Mouse (Mus musculus) cerebral cortex, adult 2 months (tissue): ENCODE results near the gene Smox.

Experiments
- WGBS: fragments of 180-500 bp; shearing (Covaris S2); methylation state at CpG from one replicate; pipeline ENCODE4 v1.1.7; 2018; 5-methylcytosine and 5-hydroxymethylcytosine counted together

The Smox gene

DNA sequence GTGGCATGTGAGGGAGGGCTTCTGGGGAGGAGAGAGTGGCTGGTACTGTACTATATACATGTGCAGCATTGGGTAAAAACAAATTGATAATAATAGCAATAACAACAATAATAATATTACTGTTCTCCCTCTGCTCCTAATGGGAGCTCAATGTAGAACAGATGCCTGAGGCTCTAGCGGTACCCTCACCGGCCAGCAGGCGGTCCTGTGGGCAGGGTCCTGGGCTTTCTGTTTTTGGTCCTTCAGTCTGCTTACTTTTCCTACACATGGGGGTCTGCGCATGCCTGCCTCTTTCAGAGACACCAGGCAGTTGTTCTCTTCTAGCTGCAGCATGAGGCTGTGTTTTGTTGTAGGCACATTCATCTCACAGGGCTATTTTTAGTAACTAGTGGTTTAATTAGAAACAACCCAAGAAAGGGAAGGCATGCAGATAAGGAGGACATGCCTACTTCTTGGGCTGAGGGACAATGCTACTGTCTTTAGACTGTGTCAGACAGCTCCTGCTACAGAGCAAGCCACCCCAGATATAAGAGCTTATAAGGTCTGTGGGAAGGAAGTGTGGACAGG, 22.8 kb downstream of the Smox start:
- 49% methylated on average over 4 of the region's 4 CpGs for WGBS

DNA sequence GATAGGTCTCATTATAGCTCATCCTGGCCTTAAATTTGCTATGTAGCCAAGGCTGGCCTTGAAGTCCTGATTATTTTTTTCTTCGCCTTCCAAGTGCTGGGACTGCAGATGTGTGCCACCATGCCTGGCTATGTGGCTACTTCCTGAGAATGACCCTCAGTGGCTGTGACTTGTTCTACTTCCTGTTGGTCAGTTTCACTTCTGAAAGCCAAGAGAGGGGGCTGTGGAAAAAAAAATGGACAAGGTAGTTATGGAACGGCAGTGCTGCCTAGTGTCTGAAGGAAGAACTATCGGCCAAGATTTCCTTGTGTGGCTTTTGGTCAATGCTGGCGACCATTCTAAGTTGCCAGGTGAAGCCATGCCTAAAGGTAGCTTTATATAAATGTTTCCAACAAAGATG, 26.3 kb downstream of the Smox start:
- 87% methylated on average over 4 of the region's 4 CpGs for WGBS

DNA sequence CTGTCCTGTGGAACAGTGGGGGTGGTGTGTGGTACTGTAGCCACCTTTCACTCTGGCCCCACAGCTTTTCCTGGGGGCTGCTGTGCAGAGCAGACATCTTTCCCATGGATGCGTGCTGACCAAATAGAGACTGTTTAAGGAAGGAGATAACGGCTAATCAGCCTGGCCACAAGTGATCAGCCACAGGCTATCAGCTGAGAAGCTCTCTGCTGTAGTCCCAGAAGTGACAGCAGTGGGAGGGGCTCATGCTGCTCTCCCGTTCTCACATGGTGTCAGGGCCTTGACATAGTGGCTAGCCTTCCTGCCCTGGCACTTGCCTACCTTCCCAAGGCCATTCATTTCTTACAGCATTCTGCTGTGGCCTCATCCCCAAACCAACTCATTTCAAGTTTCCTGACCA, 27.5 kb downstream of the Smox start:
- WGBS = 70% methylated on average over 3 of the region's 3 CpGs

DNA sequence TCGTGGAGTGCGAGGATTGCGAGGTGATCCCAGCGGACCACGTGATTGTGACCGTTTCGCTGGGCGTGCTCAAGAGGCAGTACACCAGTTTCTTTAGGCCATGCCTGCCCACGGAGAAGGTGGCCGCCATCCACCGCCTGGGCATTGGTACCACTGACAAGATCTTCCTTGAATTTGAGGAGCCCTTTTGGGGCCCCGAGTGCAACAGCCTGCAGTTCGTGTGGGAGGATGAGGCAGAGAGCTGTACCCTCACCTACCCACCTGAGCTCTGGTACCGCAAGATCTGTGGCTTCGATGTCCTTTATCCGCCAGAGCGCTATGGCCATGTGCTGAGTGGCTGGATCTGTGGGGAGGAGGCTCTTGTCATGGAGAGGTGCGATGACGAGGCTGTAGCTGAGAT, 29.4 kb downstream of the Smox start:
- 97% methylated on average over 19 of the region's 19 CpGs for WGBS

DNA sequence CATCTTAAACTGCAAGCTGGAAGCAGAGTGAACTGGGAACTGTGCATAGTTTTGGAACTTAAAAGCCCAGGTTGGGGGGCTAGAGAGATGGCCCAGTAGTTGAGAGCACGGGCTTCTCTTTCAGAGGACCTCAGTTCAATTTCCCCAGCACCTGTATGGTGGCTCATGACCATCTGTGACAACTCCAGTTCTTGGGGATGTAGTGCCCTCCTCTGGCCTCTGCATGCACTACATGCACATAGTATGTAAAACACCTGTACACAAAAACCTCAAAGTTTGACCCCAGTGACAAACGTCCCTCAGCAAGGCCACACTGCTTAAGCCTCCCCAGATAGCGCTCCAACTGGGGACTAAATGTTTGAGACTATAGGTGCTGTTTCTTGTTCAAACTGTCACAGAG, 35.8 kb downstream of the Smox start:
- 66% methylated on average over 3 of the region's 3 CpGs for WGBS

DNA sequence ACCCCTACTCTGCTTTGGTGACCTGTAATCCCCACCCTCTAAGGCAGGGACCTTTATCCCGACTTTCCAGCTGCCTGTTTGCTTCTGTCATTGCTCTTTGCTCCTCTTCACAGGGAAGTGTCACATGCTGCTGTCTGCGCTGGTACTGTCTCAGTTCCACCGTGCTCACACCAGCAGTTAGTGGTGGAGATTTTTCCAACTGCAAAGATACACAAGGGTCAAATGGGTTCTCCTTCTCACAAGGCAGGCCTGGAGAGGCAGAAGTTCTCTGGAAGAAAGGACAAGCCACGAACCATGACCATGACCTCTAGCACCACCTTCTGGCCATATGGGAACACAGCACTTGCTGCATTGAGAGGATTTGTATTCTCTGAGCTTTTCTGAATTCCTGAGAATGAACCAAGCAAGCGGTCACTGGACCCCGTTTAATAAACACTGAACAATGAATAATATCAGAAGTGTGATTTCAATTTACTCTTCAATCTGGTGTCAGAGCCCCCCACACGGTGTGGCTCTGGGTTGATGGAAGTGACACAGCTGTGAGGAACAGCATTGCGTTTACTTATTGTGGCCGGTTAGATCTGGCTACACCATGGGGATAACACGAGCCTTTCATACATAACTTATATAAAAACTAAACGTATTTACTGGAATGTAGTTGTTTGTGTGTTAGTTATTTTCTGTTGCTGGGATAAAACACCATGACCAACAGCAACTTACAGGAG, 38.8 kb downstream of the Smox start:
- 33% methylated on average over 11 of the region's 11 CpGs for WGBS

DNA sequence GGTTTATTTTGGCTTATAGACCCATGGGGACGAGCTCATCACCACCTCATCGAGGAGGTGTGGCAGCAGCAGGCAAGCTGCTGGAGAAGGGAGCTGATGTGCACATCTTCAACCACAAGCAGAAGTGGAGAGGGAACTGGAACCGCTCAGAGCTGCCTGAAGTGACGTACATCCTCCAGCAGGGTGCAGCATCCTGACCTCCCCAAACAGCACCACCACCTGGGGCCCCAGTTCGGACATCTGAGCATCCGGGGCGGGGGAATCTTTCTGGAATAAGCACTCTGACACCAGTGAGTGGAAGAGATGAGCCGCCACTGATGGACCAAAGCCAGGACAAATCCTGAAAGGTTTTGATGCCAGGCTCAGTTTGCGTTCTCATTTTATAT, 39.3 kb downstream of the Smox start:
- WGBS = 15% methylated on average over 9 of the region's 9 CpGs

DNA sequence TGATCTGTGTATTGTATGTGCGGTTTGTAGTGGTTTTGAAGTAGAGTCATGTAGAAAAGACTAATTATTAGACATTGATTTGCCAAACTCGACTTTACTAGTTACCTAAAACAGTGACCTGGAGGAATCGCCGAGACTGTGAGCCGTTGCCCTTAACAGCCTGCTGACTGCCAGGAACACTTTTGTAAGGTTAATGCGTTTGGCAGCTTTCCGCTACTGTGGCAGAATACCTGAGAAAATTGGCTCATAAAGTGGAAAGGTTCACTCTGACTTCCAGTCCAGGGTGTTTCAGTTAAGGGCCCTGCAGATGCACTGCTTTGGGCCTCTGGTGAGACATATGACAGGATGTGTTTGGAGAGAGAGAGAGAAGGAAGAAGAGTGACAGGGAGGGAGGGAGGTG, 40.0 kb downstream of the Smox start:
- 86% methylated on average over 7 of the region's 7 CpGs for WGBS

DNA sequence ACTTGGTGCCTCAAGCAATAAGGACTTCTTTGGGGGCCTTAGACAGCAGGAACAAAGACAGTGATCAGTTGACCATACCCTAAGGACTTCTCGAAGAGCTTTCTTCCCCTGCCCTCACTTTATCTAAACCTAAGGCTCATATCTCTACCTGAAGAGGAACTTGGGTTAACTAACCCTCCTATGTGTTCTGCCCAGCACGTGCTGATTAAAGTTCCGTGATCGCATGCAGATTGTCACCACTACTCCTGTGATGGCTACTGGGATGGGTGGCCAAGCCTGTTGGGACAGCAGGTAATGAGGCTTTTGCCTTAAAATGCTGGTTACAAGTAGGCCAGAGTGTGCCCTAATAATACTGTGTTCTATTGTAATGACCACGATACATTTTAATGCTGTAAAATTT, 43.9 kb downstream of the Smox start:
- 97% methylated on average over 5 of the region's 5 CpGs for WGBS

DNA sequence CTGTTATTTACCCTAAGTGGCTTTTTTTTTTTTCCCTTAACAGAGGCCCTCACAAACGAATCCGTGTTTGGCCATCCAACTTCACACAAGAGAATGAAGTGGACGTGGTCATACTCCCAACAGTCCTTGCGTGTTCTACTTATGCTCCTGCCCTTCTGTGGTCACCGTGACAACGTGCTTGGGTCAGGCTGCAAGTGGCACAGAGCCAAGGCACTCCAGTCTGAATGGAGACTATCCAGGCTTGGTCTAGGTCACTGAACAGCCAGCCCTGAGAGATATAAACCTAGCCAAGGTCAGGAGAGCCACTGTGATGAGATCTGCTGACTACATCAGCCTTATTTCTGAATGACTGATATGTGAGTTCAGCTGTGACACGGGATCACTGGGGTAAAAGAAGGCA, 47.0 kb downstream of the Smox start:
- 68% methylated on average over 7 of the region's 7 CpGs for WGBS

DNA sequence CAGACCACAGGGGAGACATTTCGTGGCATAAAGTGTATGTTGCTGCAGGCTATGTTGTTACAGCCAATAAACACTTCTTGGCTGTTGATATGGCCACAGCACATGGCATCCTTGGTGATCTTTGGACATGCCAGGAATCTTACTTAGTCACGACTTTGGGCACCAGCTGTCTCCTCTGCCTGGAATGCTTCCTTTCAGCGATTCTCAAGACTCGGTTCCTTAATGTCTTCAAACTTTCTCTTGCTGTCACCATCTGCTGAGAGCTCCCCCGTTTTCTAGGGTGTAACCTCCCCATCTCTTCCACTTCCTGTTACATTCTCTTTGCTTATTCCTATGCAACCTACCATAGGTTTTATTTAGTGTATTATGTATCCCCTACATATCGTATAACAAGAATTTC, 48.5 kb downstream of the Smox start:
- 64% methylated on average over 6 of the region's 6 CpGs for WGBS

DNA sequence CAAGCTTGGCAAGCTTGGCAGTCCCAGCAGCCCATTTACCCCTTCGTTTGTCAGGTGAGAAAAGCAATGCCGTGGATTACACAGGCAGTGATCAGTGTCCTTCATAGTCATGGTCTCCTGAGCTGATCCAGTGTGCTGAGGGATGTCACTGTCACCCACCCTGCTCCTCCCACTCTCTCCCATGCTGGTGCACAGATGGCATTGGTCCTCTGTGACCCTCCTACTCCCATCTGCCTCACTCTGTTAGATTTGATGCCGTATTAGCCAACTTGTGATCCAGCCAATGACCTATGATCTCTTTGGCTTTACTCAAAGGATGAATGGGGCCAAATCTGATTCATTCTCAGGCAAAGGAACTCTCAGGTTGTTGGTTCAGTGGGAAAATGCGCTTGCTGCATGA, 50.4 kb downstream of the Smox start:
- WGBS = 53% methylated on average over 4 of the region's 4 CpGs

DNA sequence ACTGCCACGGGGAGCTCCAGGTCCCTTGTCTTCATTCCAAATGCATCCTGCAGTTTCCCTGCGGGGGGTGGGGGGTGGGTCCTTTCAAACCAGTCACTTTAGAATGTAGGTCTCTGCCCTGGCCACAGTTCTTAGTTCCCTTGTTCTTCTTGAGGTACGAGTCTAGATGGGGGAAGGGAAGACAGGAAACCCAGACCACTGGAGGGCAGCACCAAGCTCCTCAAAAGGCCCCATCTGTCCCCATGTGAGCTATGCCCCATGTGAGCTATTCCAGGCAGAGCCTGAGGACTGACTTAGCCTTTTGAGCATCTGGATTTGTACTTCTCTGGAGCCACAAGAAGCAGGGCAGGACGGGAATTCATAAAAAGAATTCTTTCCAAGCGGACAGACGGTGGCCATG, 51.2 kb downstream of the Smox start:
- 35% methylated on average over 6 of the region's 6 CpGs for WGBS

DNA sequence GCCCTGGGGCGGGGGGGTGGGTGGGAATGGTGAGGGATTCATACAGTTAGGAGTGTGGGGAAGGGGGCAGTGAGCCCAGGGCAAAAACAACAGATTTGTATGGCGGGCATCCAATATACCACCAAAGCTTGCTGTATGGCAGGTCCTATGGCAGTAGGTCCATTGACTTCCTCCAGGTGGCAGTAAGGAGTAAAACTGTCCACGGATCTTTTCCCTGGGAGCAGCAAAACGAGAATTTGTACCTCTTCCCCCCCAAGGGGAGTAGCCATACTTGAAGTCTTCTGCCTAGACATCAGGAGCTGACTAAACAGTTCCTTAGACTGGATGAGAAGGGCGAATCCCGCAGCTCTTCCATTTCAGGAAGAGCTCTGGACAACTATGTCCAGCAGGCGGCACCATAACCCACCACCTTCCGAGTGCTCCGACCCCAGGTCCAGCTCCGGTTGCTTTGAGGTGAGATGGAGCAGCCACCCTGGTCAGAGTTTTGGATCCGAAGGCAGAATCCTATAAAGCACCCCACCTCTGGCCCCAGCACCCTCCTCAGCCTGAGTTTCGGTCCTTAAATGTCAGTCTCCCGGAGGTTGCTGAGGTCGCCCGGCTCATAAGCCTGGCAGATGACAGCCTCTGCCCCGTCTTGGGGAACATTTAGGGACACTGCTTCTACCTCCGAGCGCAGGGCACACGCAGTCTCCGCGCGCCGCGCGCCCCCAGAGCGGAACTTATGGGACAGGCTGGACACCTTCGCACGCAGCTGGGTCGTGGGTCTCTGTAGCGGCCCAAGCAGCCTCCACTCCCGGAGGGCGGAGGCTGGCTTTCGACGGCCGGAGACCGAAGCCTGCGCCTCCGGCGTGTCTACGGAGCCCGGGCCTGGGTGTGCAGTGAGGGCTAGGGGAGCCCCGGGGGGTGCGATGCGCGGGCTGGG, 54.4 kb downstream of the Smox start:
- 8% methylated on average over 45 of the region's 45 CpGs for WGBS

DNA sequence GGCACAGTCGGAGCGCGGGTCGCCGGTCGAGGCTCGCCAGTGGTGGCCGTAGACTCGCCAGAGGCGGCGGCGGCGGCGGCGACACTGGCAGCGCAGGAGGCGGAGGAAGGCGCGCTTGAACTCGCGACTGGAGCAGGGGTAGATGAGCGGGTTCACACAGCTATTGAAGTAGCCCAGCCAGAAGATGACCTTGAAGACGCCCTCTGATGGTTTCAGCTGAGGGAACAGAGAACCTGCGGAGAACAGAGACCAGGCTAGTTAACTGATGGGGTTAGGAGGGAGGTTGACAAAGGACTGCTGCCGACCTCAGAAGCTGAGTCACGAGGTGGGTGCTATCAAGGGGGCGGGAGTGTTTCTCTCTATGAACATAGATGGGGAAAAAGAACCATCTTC, 55.0 kb downstream of the Smox start:
- 9% methylated on average over 27 of the region's 27 CpGs for WGBS

DNA sequence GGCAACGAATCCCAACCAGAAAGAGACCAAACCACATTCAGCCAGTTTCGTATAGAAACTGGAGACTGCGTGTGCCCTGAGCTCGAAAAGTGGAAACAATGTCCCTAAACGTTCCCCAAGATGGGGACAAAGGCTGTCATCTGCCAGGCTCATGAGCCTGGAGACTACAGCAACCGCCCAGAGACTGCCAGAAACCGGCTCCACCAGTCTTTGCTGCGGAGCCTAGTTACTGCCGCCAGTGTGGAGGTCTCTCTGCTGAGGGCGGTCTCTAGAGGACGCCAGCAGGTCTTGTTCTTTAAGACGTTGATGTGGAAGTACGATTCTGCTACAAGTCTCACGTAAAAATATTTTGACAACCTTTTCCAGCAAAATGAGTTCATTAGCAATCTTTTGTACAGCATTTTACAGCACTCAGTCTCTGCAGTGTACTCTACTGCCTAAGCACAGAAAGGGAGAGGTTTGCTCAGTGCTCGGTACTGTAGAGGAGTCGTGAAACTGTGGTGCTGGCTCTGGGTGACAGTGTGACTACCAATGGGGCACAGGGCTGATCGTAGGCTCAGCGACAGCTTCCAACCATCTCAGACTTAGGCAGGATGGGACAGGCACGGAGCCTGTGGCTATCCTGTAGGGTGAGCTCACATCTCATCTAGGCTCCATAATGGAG, 55.6 kb downstream of the Smox start:
- WGBS = 15% methylated on average over 19 of the region's 19 CpGs

DNA sequence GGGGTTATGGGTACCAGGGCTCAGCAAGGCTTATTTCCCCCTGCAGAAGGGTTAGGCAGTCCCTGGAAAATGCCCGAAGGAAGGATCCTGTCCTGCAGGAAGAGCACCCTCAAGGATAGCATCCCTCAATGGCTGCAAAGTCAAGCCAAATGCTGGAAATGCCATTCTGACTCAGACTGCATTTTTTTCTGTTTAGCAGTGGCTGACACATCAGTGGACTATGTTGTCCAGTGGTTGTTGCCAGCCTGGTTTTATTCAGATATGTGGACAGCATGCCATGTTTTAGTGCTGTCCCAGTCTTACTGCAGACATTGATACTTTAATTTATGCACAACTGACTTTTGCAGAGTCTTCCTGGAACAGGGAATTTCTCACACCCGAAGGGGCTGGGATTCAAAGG, 57.0 kb downstream of the Smox start:
- WGBS = 44% methylated on average over 2 of the region's 2 CpGs

DNA sequence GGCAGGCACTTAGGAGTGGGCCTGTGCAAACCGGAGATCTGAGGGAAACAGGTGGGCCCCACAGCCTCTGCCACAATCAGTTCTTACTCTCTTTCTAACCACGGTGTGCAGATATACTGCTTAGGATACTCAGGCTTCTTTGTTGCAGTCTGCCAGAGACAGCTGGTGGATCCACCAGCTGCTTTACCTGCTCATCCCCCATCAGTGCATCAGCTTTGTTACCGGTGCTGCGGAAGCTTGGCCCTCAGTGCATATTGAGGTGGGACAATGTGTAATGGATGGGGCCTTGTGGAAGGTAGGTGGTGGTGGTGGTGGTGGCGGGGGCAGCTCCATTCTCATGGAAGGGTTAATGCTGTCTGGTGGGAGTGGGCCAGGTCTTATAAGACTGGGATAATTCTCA, 57.8 kb downstream of the Smox start:
- WGBS = 77% methylated on average over 5 of the region's 5 CpGs

DNA sequence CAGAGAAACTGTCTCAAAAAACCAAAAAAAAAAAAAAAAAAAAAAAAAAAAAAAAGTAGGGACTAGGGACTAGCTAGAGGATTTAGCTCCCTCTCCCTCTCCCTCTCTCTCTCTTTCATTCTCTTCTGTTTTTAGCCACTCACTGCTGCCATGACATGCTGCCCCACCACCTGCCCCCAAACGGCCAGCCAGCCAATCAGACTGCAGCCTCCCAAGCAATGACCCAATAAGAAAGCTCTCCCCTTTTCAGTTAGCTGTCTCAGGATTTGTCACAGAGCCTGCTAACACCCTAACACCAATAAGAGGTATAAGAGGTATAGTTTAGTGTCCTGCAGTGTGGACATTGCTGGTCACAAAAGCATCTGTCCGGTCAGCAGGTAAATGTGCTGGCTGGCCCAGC, 59.2 kb downstream of the Smox start:
- 81% methylated on average over 2 of the region's 2 CpGs for WGBS

DNA sequence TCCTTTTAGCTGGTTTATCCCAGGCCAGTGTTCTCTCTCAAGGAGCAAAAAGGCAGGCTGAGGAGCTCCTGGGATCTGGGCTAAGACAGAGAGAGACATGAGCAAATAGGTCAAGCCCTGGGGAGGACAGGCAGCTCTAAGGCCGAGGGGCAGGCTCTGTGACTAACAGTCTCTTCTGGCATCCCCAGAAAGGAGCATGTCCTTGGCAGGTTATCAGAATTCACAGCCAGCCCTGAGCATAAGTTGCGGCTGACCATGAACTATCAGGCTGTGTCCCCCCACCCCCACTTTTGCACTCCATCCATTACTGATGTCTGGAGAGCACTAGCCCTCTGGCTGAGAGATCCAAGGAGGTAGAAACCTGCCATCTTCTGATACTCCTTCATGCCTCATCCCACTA, 59.6 kb downstream of the Smox start:
- 71% methylated on average over 2 of the region's 2 CpGs for WGBS

DNA sequence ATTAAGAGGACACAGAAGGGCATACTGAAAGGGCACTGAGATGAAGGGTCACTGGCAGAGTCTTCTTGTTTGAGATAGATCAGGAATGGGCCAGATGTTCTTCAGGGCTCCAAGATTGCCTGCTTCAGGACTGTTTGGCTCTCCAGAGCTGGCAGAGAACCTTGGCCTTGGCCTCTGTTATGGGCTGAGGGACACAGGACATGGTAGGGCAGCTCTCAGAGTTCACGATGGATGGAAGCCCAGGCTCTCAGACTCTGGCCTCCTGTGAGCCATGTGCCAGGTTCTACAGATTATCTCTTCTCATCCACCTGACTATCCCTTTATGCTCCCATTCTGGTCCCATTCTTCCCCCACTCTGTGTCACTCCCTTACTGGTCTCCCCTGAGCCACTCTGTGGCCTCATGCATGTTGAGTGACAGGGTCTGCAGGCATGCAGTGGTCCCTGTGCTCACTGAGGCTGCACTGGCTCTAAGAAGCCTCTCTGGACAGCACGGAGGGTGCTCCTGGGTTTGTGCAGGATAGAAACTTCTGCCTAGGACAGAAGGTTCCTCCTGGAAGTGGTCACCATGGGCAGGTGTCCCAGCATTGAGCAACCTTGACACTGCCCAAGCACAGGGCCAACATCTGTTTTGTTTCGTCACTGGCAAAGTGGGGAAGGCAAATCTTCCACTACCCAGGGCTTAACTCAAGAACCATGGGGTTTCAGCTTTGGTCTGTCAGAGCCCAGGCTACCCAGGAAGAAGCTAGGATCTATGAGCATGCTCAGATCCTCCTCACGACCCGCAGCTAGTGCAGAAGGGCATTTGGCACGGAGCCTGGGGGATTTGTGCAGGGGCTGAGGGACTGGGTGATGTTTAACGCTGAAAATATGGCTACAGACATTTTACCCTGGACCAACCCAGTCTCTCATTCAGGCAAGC, 60.7 kb downstream of the Smox start:
- WGBS = 69% methylated on average over 7 of the region's 7 CpGs
